Mouse (Mus musculus) hindbrain, embryonic 16.5 days (tissue): ENCODE data around the gene Mybph. TPM values are rescaled to one million over a fixed set of nuclear protein-coding genes. Genes with fewer than 3 reads are reported as not detected.

Experiments
- ATAC-seq: fragments of 200-750 bp; cut with Nextera tagmentation; 2 replicates; pipeline ENCODE4 v1.8.0; 2017; ENCODE audit warnings: moderate TSS enrichment, moderate library complexity
- H3K27ac ChIP-seq: fragments of 300-500 bp; sonication (generic); 2 replicates; pipeline ENCODE4 v1.5.1; 2014; ENCODE audit warnings: low read depth, mild to moderate bottlenecking, control low read depth, low read length, moderate library complexity
- H3K27me3 ChIP-seq: fragments of 300-500 bp; sonication (generic); replicated peaks from 2 replicates; pipeline ENCODE4 v1.6.1; 2014; ENCODE audit warnings: low read length; ENCODE audit not compliant: control insufficient read depth, insufficient read depth
- H3K36me3 ChIP-seq: fragments of 300-500 bp; sonication (generic); 2 replicates; pipeline ENCODE4 v1.6.1; 2014; ENCODE audit warnings: mild to moderate bottlenecking, low read length, moderate library complexity, mixed read lengths; ENCODE audit not compliant: control insufficient read depth, insufficient read depth
- H3K4me1 ChIP-seq: fragments of 300-500 bp; sonication (generic); 2 replicates; pipeline ENCODE4 v1.6.1; 2014; ENCODE audit warnings: low read depth, low read length; ENCODE audit not compliant: control insufficient read depth, insufficient read depth
- H3K4me2 ChIP-seq: fragments of 300-500 bp; sonication (generic); 2 replicates; pipeline ENCODE4 v1.6.1; 2014; ENCODE audit warnings: mild to moderate bottlenecking, low read length, control low read depth, moderate library complexity
- H3K4me3 ChIP-seq: fragments of 300-500 bp; sonication (generic); 2 replicates; pipeline ENCODE4 v1.5.1; 2014; ENCODE audit warnings: mild to moderate bottlenecking, low read length, control low read depth, moderate library complexity
- H3K9ac ChIP-seq: fragments of 300-500 bp; sonication (generic); 2 replicates; pipeline ENCODE4 v1.6.1; 2014; ENCODE audit warnings: low read depth, mild to moderate bottlenecking, control low read depth, low read length, moderate library complexity
- H3K9me3 ChIP-seq: fragments of 300-500 bp; sonication (generic); 2 replicates; pipeline ENCODE4 v1.6.1; 2014; ENCODE audit warnings: mild to moderate bottlenecking, low read length, moderate library complexity; ENCODE audit not compliant: control insufficient read depth
- WGBS: fragments of 180-500 bp; shearing (Covaris S2); extraction: QIAGEN DNeasy Blood & Tissue Kit; methylation state at CpG from one replicate; pipeline ENCODE4 v1.1.7; 2014; 5-methylcytosine and 5-hydroxymethylcytosine counted together
- polyA plus RNA-seq: library from polyadenylated mRNA; unstranded; fragments of >200 nt; fragmentation: Nextera tagmentation; extraction: Ambion mirVana; gene quantifications from 2 replicates; pipeline ENCODE4 v1.2.1, GENCODE M21; 2015

Mybph gene
- polyA plus RNA-seq, 1 experiment from 2014 or later = 0.09 TPM

GRCm38 (mm10) chr1:134204230-134204629 is 11.0 kb downstream of the Mybph start:
- H3K4me2 ChIP-seq = no peak overlapping the region
- H3K36me3 ChIP-seq = no peaks in the 10 kb centered on the region
- H3K27ac ChIP-seq = no peak overlapping the region
- no peak overlapping the region for H3K9ac ChIP-seq
- no peak for ATAC-seq
- no peaks in the 10 kb centered on the region for H3K27me3 ChIP-seq
- H3K4me3 ChIP-seq = no peak overlapping the region
- 89% methylated on average over 13 of the region's 13 CpGs for WGBS
- H3K9me3 ChIP-seq = no peaks in the 10 kb centered on the region
- H3K4me1 ChIP-seq = no peaks in the 10 kb centered on the region; the same call in 1 of the 2 replicates

- Histone ChIP-seq H3K36me3 (no peaks in the 10 kb centered on the region), H3K9me3 (no peaks in the 10 kb centered on the region), H3K9ac (no peak overlapping the region), H3K27ac (no peak overlapping the region), H3K4me2 (no peak overlapping the region), H3K4me1 (no peaks in the 10 kb centered on the region; the same call in 1 of the 2 replicates), H3K27me3 (no peaks in the 10 kb centered on the region), H3K4me3 (no peak overlapping the region)
- peak; percentile 55; the same call in 1 of the 2 replicates for ATAC-seq
- 52% methylated on average over 9 of the region's 9 CpGs for WGBS
These were observed 12.2 kb downstream of the Mybph start for GRCm38 (mm10) chr1:134205296-134206018.

- 57% methylated on average over 5 of the region's 5 CpGs for WGBS
- Histone ChIP-seq H3K4me3 (no peak overlapping the region), H3K9me3 (no peaks in the 10 kb centered on the region), H3K9ac (no peak overlapping the region), H3K36me3 (no peaks in the 10 kb centered on the region), H3K27ac (no peak overlapping the region), H3K27me3 (no peaks in the 10 kb centered on the region), H3K4me1 (no peaks in the 10 kb centered on the region; the same call in 1 of the 2 replicates), H3K4me2 (no peak overlapping the region)
- no peak for ATAC-seq
These were observed 12.8 kb downstream of the Mybph start for GRCm38 (mm10) chr1:134206085-134206484.

GRCm38 (mm10) chr1:134210179-134210755 is 17.0 kb downstream of the Mybph start:
- Histone ChIP-seq H3K36me3 (no peaks in the 10 kb centered on the region), H3K9ac (no peak overlapping the region), H3K27me3 (no peaks in the 10 kb centered on the region), H3K9me3 (no peaks in the 10 kb centered on the region), H3K4me2 (no peak overlapping the region), H3K4me1 (no peaks in the 10 kb centered on the region; the same call in 1 of the 2 replicates), H3K27ac (no peak overlapping the region), H3K4me3 (no peak overlapping the region)
- ATAC-seq = no peak
- WGBS = 58% methylated on average over 6 of the region's 6 CpGs

GRCm38 (mm10) chr1:134211043-134211442 is 17.8 kb downstream of the Mybph start:
- H3K36me3 ChIP-seq = no peaks in the 10 kb centered on the region
- H3K9ac ChIP-seq = no peak overlapping the region
- ATAC-seq = no peak
- H3K4me2 ChIP-seq = no peak overlapping the region
- no peaks in the 10 kb centered on the region for H3K9me3 ChIP-seq
- 80% methylated on average over 6 of the region's 6 CpGs for WGBS
- peaks cover 5% of the 10 kb centered on the region for H3K4me1 ChIP-seq
- no peak overlapping the region for H3K27ac ChIP-seq
- no peaks in the 10 kb centered on the region for H3K27me3 ChIP-seq
- H3K4me3 ChIP-seq = no peak overlapping the region

- WGBS = 12% methylated on average over 2 of the region's 2 CpGs
- H3K27ac ChIP-seq = no peak overlapping the region
These were observed 18.4 kb downstream of the Mybph start for GRCm38 (mm10) chr1:134211631-134212030.

GRCm38 (mm10) chr1:134212351-134212750 is 19.1 kb downstream of the Mybph start:
- Histone ChIP-seq H3K9me3 (no peaks in the 10 kb centered on the region), H3K4me3 (no peak overlapping the region), H3K4me2 (no peak overlapping the region), H3K9ac (no peak overlapping the region), H3K4me1 (peaks cover 11% of the 10 kb centered on the region), H3K27me3 (no peaks in the 10 kb centered on the region), H3K36me3 (no peaks in the 10 kb centered on the region), H3K27ac (no peak overlapping the region)
- 78% methylated on average over 5 of the region's 6 CpGs for WGBS
- ATAC-seq = no peak

More at GRCm38 (mm10) chr1:134211631-134212030, 18.4 kb downstream of the Mybph start:
- H3K36me3 ChIP-seq = no peaks in the 10 kb centered on the region
- no peak overlapping the region for H3K4me3 ChIP-seq
- no peak overlapping the region for H3K9ac ChIP-seq
- no peak for ATAC-seq
- peaks cover 10% of the 10 kb centered on the region for H3K4me1 ChIP-seq
- H3K4me2 ChIP-seq = no peak overlapping the region
- no peaks in the 10 kb centered on the region for H3K9me3 ChIP-seq
- H3K27me3 ChIP-seq = no peaks in the 10 kb centered on the region

- Histone ChIP-seq H3K27me3 (no peaks in the 10 kb centered on the region), H3K4me3 (no peak overlapping the region), H3K36me3 (no peaks in the 10 kb centered on the region), H3K9me3 (no peaks in the 10 kb centered on the region), H3K4me2 (no peak overlapping the region), H3K4me1 (peaks cover 11% of the 10 kb centered on the region), H3K27ac (no peak overlapping the region), H3K9ac (no peak overlapping the region)
- 72% methylated on average over 7 of the region's 7 CpGs for WGBS
- peak; percentile 43; the same call in 1 of the 2 replicates for ATAC-seq
These were observed 20.2 kb downstream of the Mybph start for GRCm38 (mm10) chr1:134213405-134213804.

- H3K27me3 ChIP-seq = no peaks in the 10 kb centered on the region
- H3K4me3 ChIP-seq = no peak overlapping the region
- H3K27ac ChIP-seq = no peak overlapping the region
- no peaks in the 10 kb centered on the region for H3K9me3 ChIP-seq
- no peak for ATAC-seq
- no peak overlapping the region for H3K4me2 ChIP-seq
- H3K36me3 ChIP-seq = no peaks in the 10 kb centered on the region
- H3K4me1 ChIP-seq = peaks cover 11% of the 10 kb centered on the region
- WGBS = 49% methylated on average over 7 of the region's 7 CpGs
- no peak overlapping the region for H3K9ac ChIP-seq
These were observed 21.8 kb downstream of the Mybph start for GRCm38 (mm10) chr1:134215059-134215458.
